9 mouse cellular contexts compared by ENCODE assay signal in genomic region chr8:117200803-117201202, GRCm38 (mm10). TPM values are rescaled to one million over a fixed set of nuclear protein-coding genes. Genes with fewer than 3 reads are reported as not detected.
DNase-seq lines count a peak whose midpoint lies in the region; ATAC-seq and TF ChIP-seq lines count a peak whose summit lies in the region.
"Had no signal": no experiment of that assay in that cellular context is flagged by ENCODE, and none has a peak within 500 bp of the region (broad histone marks: within the 10 kb centered on the region; RNA-seq: fewer than 3 reads in every experiment).

No protein-coding gene starts in this region.

- no peak for TF ChIP-seq CTCF in lung, embryonic 14.5 days (IDR thresholded peaks at IDR 0.05; ENCODE audit: low read depth)

- peaks cover 38% of the 10 kb centered on the region for H3K36me3 ChIP-seq in lung, embryonic 14.5 days (ENCODE audit: insufficient read depth)
- H3K36me3 ChIP-seq in liver, embryonic 11.5 days (ENCODE audit: control insufficient read depth, insufficient read depth, low read length) = peaks cover 12% of the 10 kb centered on the region; the same call in 1 of the 2 replicates

- peaks cover 24% of the 10 kb centered on the region for H3K4me1 ChIP-seq in lung, embryonic 14.5 days (ENCODE audit: insufficient read depth)
- peaks cover 46% of the 10 kb centered on the region for H3K4me1 ChIP-seq in liver, embryonic 11.5 days (replicated peaks; ENCODE audit: control insufficient read depth, insufficient read depth, low read length)

- WGBS in lung, embryonic 14.5 days = 53% methylated on average over 9 of the region's 9 CpGs
- WGBS in liver, embryonic 11.5 days = 64% methylated on average over 9 of the region's 9 CpGs

- no peak overlapping the region for H3K9ac ChIP-seq in lung, embryonic 14.5 days
- H3K9ac ChIP-seq in liver, embryonic 11.5 days (ENCODE audit: low read depth, low read length) = peak overlapping the region; percentile 43; the same call in 1 of the 2 replicates

- H3K27ac ChIP-seq in lung, embryonic 14.5 days (ENCODE audit: low read depth) = peak overlapping the region; percentile 96
- peak overlapping the region; percentile 87 for H3K27ac ChIP-seq in liver, embryonic 11.5 days (ENCODE audit: low read depth, low read length)

- H3K4me2 ChIP-seq in lung, embryonic 14.5 days = peak overlapping the region; percentile 35; the same call in 1 of the 2 replicates
- peak overlapping the region; percentile 37 for H3K4me2 ChIP-seq in liver, embryonic 11.5 days

- peak; percentile 20 for ATAC-seq in lung, embryonic 14.5 days (ENCODE audit: insufficient read depth)
- peak; percentile 75 for ATAC-seq in liver, embryonic 11.5 days (replicated peaks; ENCODE audit: low FRiP score)

- DNase-seq in lung, embryonic 14.5 days = peak; percentile 83
- DNase-seq in lung, adult 18-20 months = no peak
- DNase-seq in heart, postnatal 10 days = peak; percentile 38 to 41
- peak; percentile 51 for DNase-seq in liver, embryonic 11.5 days (ENCODE audit: low spot score)
- peak; percentile 54 to 62 for DNase-seq in spleen, postnatal 14 days (ENCODE audit: low spot score in 2 of 2)
- DNase-seq in adrenal gland, postnatal 25 days = no peak
- DNase-seq in left cerebral cortex, postnatal 4 days = no peak
- DNase-seq: gastrocnemius, postnatal 36 days; right cerebral cortex, adult 18-20 months had no signal

- no peaks in the 10 kb centered on the region for H3K9me3 ChIP-seq in lung, embryonic 14.5 days (ENCODE audit: low read depth, low read length)
- no peaks in the 10 kb centered on the region for H3K9me3 ChIP-seq in liver, embryonic 11.5 days (ENCODE audit: control insufficient read depth, low read length)

- no peaks in the 10 kb centered on the region for H3K27me3 ChIP-seq in lung, embryonic 14.5 days (ENCODE audit: insufficient read depth, low read length)
- H3K27me3 ChIP-seq in liver, embryonic 11.5 days (replicated peaks; ENCODE audit: control insufficient read depth, insufficient read depth, low read length) = no peaks in the 10 kb centered on the region

- H3K4me3 ChIP-seq in lung, embryonic 14.5 days (ENCODE audit: low read depth, low read length) = no peak overlapping the region
- H3K4me3 ChIP-seq in liver, embryonic 11.5 days (ENCODE audit: low read depth, low read length) = no peak overlapping the region

- intact Hi-C loops in heart, postnatal 10 days (cut with DNase I) = no loop called here
- intact Hi-C loops in left cerebral cortex, postnatal 4 days (cut with DNase I) = no loop called here

RNA-seq across cellular contexts. Expression of gene Gan, which starts 42.9 kb away (rescaled TPM):
- 3.3 and 3.4 TPM in 2 replicates for polyA plus RNA-seq in lung, embryonic 14.5 days (2014; fragmentation: Nextera tagmentation; extraction: Ambion mirVana)
- 1 to 10 TPM; 6.4 to 7.3 TPM for total RNA-seq in heart, postnatal 10 days (2021)
- 2.0 and 2.1 TPM in 2 replicates for polyA plus RNA-seq in liver, embryonic 11.5 days (2014; fragmentation: Nextera tagmentation; extraction: Ambion mirVana)
- 9.4 and 13.3 TPM in 2 replicates for total RNA-seq in adrenal gland, postnatal 25 days (2021)
- 10 to 100 TPM; 30.6 to 34.4 TPM for total RNA-seq in left cerebral cortex, postnatal 4 days (2021)

RNA-seq across cellular contexts. Expression of gene Cmip, which starts 56.1 kb away (rescaled TPM):
- 22.8 and 26.5 TPM in 2 replicates for polyA plus RNA-seq in lung, embryonic 14.5 days (2014; fragmentation: Nextera tagmentation; extraction: Ambion mirVana)
- 10 to 100 TPM; 32.8 to 38.5 TPM for total RNA-seq in heart, postnatal 10 days (2021)
- 14.3 and 17.1 TPM in 2 replicates for polyA plus RNA-seq in liver, embryonic 11.5 days (2014; fragmentation: Nextera tagmentation; extraction: Ambion mirVana)
- 121 and 126 TPM in 2 replicates for total RNA-seq in adrenal gland, postnatal 25 days (2021)
- total RNA-seq in left cerebral cortex, postnatal 4 days (2021) = 100 to 1,000 TPM; 351 to 377 TPM

Comparison
In these comparisons a context has a peak if more than half of its experiments do, and no peak if none do; other contexts are left out.
1. DNase-seq: peak in lung, embryonic 14.5 days (single experiment), heart, postnatal 10 days (2 of 2), liver, embryonic 11.5 days (single experiment) and spleen, postnatal 14 days (2 of 2); none in lung, adult 18-20 months (0 of 2), adrenal gland, postnatal 25 days (single experiment) and left cerebral cortex, postnatal 4 days (single experiment).